Mouse (Mus musculus): ENCODE results near the gene Cyp1b1.

The Cyp1b1 gene

GRCm38 (mm10) chr17:79714368-79714895, 429 bp downstream of the Cyp1b1 start:
- no peak for DNase-seq (ENCODE audit: low read depth, low spot score)

GRCm38 (mm10) chr17:79713643-79714367, 1.1 kb downstream of the Cyp1b1 start:
- DNase-seq (ENCODE audit: low read depth, low spot score) = no peak

GRCm38 (mm10) chr17:79713276-79713642, 1.6 kb downstream of the Cyp1b1 start:
- no peak for DNase-seq (ENCODE audit: low read depth, low spot score)

GRCm38 (mm10) chr17:79712536-79712935, 2.3 kb downstream of the Cyp1b1 start:
- DNase-seq (ENCODE audit: low read depth, low spot score) = no peak

GRCm38 (mm10) chr17:79711944-79712343, 2.9 kb downstream of the Cyp1b1 start:
- DNase-seq (ENCODE audit: low read depth, low spot score) = no peak

- no peak for DNase-seq (ENCODE audit: low read depth, low spot score)
Observed at GRCm38 (mm10) chr17:79710246-79710842, 4.5 kb downstream of the Cyp1b1 start.

- no peak for DNase-seq (ENCODE audit: low read depth, low spot score)
Observed at GRCm38 (mm10) chr17:79709718-79710117, 5.1 kb downstream of the Cyp1b1 start.

- DNase-seq (ENCODE audit: low read depth, low spot score) = no peak
Observed at GRCm38 (mm10) chr17:79708168-79708567, 6.7 kb downstream of the Cyp1b1 start.

- no peak for DNase-seq (ENCODE audit: low read depth, low spot score)
Observed at GRCm38 (mm10) chr17:79705671-79706455, 9.0 kb downstream of the Cyp1b1 start.

GRCm38 (mm10) chr17:79700871-79701270, 14.0 kb downstream of the Cyp1b1 start:
- no peak for DNase-seq (ENCODE audit: low read depth, low spot score)

- no peak for DNase-seq (ENCODE audit: low read depth, low spot score)
Observed at GRCm38 (mm10) chr17:79699197-79699596, 15.7 kb downstream of the Cyp1b1 start.

GRCm38 (mm10) chr17:79695541-79695940, 19.3 kb downstream of the Cyp1b1 start:
- no peak for DNase-seq (ENCODE audit: low read depth, low spot score)

- DNase-seq (ENCODE audit: low read depth, low spot score) = no peak
Observed at GRCm38 (mm10) chr17:79695106-79695505, 19.8 kb downstream of the Cyp1b1 start.

GRCm38 (mm10) chr17:79670837-79671236, 44.0 kb downstream of the Cyp1b1 start:
- DNase-seq (ENCODE audit: low read depth, low spot score) = no peak

- no peak for DNase-seq (ENCODE audit: low read depth, low spot score)
Observed at GRCm38 (mm10) chr17:79664106-79664417, 50.8 kb downstream of the Cyp1b1 start.

GRCm38 (mm10) chr17:79663393-79664105, 51.3 kb downstream of the Cyp1b1 start:
- DNase-seq (ENCODE audit: low read depth, low spot score) = peak; percentile 46

GRCm38 (mm10) chr17:79661848-79662247, 53.0 kb downstream of the Cyp1b1 start:
- no peak for DNase-seq (ENCODE audit: low read depth, low spot score)

- DNase-seq (ENCODE audit: low read depth, low spot score) = peak; percentile 49
Observed at GRCm38 (mm10) chr17:79661387-79661786, 53.5 kb downstream of the Cyp1b1 start.

GRCm38 (mm10) chr17:79658863-79659262, 56.0 kb downstream of the Cyp1b1 start:
- DNase-seq (ENCODE audit: low read depth, low spot score) = no peak

GRCm38 (mm10) chr17:79658452-79658851, 56.4 kb downstream of the Cyp1b1 start:
- DNase-seq (ENCODE audit: low read depth, low spot score) = no peak

GRCm38 (mm10) chr17:79657785-79658184, 57.1 kb downstream of the Cyp1b1 start:
- no peak for DNase-seq (ENCODE audit: low read depth, low spot score)

GRCm38 (mm10) chr17:79654187-79654586, 60.7 kb downstream of the Cyp1b1 start:
- DNase-seq (ENCODE audit: low read depth, low spot score) = no peak
